Mouse (Mus musculus): ENCODE data around the gene Foxn3.

The Foxn3 gene

DNA sequence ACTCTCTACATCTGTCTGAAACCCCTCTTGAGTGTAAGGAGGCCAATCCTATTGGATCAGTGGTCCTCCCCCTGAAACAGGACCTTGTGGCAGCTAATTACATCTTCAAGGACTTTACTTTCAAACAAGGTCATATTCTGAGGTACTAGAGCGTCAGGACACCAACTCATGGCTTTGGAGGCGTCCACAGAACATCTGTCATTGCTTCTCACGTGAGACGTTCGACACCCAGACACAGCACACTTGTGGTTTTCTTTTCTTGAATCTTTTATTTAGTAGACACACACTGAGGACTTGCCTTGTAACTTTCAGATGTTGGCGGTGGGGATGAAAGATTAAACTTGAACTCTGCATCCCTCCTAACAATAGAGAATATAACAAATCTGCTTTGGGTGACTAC is 265.1 kb downstream of the Foxn3 start:
- DNase-seq (ENCODE audit: low spot score in 2 of 2): no peak

DNA sequence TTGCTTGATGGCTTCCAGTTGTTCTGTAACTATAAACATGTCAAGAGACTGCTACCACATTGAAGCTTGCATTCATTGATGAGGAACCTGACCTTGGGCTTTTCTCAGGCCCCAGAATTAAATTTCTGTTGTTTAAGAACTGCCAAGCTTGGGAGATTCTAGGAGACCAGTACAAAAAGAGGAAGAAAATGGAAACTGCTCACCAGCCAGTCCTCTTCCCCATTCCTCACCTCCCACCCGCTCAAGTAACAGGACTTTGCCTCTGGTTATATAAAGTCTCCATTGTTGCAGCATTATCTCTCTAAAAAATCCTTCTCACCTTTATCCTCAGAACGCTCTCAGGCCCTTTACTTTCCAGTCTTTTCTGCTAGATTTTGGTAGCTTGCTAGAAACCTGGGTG is 265.6 kb downstream of the Foxn3 start:
- DNase-seq (ENCODE audit: low spot score in 2 of 2): no peak

DNA sequence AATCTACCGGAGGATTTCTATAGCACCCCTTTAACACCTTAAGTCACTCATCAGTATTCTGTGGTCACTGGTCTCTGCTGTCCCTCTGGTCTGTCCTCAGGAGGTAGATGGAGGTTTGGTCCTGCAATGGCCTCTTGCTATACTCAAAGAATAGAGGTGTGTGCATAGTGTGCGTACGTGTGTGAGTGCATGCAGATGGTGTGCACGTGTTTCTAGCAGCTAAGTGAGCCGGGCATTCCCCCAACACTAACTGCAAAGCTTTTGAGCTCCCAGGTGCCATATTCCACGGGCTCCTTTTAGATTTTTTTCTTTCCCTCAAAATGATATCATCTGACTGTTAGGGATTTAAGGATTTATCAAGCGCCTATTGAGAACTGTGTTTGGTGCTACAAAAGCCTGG is 269.9 kb downstream of the Foxn3 start:
- no peak for DNase-seq (ENCODE audit: low spot score in 2 of 2)

DNA sequence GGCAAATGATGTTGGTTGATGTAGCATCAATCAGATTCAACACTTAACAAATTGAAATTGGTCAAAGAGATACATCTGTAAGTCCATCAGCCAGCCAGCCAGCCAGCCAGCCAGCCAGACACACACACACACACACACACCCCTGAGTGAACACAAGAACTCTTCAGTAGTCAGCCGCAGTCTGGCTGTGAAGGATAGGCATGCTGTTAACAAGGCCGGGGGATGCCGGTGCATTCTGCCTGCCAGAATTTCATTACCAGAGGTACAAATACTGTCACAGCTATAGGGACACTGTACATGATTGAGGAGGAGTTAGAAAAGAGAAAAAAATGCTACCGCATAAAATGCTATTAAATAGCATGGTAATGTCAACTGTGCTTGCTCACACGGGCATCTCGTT is 271.2 kb downstream of the Foxn3 start:
- no peak for DNase-seq (ENCODE audit: low spot score in 2 of 2)

DNA sequence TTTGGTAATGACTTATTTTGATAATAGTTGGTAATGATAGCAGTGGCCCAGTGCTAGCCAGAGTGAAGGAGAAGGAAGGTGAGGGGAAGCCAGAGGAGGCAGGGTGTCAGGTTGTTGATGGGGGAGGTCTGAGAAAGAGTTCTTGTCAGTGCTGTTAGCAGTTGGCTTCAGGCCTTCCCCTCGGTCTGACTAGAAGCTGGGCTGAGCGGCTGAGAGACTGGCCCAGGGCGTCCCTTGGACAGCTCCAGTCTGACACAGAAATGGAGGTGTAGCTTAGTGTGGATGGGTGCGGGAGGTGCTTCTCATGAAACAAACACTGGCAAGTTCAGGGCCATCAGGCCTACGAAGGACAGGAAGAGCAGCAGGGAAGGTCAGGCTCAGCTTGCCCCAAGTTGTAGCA is 276.3 kb downstream of the Foxn3 start:
- DNase-seq (ENCODE audit: low spot score in 2 of 2): no peak

DNA sequence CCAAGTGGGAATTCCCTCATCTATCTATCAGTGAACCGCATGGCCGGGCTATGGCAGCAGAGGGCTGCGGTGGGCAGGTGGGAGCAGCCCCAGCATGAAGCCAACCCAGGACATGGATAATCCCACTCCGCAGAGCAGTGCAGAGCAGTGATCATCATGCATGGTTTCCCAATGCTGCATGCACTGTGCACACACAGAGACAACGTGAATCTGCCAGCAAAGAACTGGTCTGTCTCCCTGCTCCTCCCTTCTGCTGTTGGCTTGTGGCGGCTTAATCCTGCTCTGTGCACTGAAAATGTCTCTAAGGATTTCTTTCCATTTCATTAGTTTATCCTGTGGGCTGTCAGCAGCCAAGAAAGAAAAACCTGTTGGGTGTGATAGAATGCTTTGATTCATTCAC is 276.7 kb downstream of the Foxn3 start:
- DNase-seq (ENCODE audit: low spot score in 2 of 2): no peak

DNA sequence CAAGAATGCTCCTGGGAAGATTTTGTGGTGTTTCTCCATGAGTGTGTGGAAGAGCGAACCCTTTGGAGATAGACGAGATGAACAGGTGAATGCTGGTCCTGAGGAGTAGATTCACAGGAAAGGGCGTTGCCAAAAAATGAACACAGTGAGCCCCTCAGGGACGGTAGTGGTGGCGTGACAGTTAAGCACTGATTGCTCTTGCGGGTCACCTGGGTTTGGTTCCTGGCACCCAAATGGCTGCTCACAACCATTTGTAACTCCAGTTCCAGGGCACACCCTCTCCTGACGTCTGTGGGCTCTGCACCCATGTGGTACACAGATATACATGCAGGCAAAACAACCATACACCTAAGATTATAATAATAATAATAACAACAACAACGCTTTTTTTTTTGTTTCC is 277.7 kb downstream of the Foxn3 start:
- no peak for DNase-seq (ENCODE audit: low spot score in 2 of 2)

DNA sequence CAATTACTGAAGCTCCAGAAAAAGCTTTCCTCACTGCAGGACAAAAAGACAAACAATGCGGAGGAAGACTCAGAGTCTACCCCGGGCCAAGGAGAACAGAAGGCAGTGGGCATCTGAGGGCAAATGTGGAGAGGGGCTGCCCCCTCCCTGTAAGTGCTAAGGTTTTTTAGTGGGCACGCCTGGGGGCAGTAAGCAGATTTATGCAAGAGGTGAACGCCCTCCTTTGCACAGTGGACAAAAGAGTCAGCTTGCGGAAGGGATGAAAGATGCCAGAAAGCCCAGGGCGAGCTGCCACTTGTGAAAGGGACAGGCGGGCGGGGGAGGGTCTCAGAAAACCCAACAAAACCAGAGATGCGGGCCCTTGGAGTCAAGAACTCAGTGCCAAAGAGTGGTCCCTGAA is 278.2 kb downstream of the Foxn3 start:
- no peak for DNase-seq (ENCODE audit: low spot score in 2 of 2)

DNA sequence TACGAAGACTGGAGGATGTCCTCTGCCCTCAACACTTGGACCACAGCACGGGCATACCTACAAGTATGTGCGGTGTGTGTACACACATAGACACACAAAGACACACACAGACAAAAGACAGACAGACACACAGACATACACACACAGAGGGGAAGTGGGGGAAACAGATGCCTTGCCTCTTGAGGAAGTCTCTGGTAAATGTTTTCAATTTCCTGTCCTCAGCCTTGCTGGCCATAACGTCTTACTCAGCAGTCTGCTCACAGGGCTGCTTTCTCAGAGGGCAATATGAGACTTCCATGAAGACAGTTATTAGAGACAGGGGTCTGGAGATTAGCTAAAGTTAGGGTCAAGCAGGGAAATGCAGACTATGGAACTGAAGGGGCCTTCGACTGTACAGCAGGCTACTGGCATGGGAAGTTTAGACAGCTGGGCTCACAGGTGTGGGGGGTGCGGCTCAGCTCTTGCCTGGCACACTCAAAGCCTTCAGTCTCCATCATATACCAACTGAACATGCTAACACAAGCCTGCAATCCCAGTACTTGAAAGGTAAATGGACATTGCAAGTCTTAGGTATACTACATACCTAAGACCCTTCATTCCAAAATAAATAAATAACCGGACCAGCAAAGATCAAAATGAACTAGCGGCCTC is 278.8 kb downstream of the Foxn3 start:
- DNase-seq (ENCODE audit: low spot score in 2 of 2): no peak

DNA sequence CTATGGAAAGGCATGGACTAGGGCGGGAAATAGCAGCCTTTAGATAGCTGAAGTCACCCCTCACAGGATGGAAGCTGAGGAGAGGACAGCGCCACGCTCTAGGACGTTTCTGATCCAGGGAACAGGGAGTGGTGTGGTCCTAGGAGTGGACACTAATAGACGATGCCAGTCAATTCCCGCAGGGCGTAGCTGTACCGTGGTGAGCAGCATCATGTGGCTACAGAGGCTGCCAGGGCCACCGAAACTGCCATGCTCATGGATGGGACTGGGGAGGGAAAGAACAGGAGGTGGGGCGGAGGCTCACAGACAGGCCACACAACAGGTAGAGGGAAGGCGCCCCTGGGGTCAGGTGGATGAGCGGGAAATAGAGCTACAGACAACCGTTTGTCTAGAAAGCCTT is 282.6 kb downstream of the Foxn3 start:
- no peak for DNase-seq (ENCODE audit: low spot score in 2 of 2)

DNA sequence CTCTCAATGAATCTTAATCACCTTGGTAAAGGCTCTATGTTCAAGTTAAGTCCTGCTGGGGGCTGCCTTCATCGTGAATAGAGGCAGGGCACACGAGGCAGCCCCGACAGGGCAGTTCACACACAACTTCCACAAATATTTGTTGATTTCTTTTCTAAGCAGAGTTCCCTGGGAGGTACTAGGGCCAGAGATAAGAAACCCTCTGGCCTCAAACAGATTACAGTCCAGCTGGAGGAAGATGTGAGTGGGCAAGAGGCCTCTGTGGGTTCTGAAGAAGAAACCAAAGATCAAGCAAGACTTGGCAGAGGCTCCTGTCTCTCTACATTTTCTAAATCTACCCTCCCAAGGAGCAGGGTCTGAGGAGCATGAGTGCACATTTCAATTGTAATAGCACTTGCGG is 283.1 kb downstream of the Foxn3 start:
- DNase-seq (ENCODE audit: low spot score in 2 of 2): no peak

DNA sequence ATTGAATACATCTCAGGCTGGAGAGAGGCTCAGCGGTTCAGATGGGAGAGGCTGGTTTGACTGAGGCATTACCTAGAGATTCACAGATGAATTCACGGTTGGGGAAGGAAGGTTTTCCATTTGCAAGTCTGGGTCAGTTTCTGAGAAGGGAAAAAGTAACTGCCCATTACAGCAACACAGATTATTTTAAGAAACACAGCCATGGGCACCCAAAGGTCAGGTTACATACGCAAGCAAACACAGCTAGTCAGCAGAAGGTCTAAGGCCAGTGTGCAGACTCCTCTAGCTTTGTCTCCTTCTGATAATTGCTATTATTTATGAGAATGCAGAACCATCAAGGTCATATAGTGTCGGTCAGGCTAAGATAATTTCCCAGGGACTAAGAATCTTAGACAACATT is 284.0 kb downstream of the Foxn3 start:
- no peak for DNase-seq (ENCODE audit: low spot score in 2 of 2)

DNA sequence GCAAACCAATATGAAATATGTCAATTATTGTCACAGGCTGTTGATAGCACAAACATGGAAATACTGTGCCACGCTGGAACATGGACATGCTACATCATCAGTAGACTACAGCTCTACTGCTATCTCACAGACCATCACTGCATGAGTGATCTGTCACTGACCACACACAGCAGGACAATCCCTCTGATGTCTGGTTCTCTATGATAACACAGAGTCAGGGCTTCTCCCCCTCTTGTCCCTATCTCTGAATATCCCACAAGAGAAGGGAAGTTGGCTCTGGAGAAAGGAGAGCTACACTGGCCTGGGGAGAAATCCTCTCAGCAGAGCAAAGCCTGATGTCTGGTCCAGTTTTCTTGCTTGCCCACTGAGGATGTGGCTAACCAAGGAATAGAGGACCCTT is 288.8 kb downstream of the Foxn3 start:
- DNase-seq (ENCODE audit: low spot score in 2 of 2): no peak

DNA sequence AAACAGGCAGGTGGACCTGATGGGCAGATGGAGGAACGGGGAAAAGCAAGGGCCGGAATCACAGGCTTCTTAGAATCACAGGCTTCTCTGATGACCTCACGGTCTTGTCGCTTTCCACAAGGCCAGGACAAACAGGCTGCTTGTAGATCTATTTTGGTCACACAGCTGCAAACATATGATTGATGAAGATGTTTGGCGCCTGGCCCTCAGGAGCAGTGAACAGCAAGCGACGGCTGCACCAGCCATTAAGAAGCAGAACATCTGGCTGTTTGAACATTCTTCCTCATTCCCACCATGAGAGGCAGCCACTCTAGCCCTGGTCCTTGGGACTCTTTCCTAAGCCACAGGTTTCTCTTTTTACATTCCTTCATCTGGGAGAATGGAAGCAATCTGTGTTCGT is 294.0 kb downstream of the Foxn3 start:
- DNase-seq (ENCODE audit: low spot score in 2 of 2): no peak

DNA sequence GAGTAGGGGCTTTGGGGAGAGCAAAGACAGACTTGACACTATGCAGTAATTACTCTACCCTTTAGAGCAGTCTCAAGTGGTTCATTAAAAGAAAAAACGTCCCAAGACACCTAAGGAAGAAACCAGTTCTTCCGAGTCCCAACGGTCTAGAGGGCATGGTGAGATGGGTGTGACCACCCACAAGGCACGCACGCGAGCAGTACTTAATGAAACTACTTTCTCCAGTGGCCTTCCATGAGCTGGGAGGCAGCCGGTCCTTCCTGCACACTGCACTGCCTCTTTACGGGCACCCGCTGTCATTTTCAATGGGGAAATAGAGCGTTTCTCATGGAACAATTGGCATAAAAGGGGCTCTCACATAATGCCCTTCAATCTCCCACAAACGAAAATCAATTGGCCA is 294.4 kb downstream of the Foxn3 start:
- DNase-seq (ENCODE audit: low spot score in 2 of 2): no peak

DNA sequence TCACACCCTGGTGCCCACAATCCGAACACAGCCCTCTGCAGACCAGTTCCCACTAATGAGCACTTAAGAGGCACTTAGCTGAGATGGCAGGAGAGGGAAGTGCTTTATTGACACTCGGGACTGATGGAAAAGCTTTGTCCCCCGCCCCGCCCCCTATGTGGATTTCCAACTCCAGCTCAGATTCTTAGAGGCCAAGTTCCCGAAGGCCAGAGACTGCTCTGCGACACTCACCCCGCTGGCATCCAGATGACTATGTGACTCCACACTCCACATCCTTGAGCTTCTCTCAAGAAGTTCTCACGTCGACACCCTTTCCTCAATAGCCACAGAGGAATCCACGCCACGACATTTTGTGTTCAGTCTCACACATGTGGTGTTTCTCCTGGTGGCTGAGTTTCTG is 295.6 kb downstream of the Foxn3 start:
- no peak for DNase-seq (ENCODE audit: low spot score in 2 of 2)

DNA sequence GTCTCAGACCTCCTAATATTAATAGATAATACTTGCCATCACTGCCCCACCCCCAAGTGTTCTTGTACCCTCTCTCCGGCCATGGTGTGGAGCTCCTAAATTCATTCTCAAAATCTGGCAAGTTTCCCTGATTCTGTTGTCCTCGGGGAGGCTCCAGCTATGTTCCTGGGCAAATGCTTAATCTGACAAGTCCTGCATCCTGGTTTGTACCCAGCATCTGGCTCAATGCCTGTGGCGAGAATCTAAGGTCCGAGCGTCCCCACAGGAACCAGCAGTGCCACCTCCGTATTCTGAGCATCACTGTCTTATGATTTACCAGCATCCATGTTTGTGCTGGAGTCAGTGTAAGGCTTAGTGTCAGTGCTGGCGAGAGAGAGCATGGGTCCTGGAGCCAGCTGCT is 296.9 kb downstream of the Foxn3 start:
- DNase-seq (ENCODE audit: low spot score in 2 of 2): no peak

DNA sequence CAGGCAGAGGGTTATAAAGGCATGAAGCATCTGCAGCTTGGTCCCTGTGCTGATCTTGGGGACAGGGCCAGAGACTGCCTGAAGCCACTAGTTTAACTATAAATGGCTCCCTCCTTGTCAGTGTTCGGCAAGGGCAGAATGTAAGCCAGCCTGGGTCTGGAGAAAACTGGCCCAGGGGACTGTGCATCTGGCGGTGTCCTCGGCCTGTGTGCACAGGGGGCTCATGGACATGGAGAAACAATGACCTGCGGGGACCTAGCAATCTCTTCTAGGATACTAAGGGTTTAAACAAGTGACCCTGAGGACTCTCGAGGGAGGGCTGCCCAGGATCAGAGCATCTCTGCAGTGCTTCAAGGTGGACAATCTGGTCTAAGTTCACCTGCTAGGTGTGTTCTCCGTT is 297.6 kb downstream of the Foxn3 start:
- DNase-seq (ENCODE audit: low spot score in 2 of 2): no peak

DNA sequence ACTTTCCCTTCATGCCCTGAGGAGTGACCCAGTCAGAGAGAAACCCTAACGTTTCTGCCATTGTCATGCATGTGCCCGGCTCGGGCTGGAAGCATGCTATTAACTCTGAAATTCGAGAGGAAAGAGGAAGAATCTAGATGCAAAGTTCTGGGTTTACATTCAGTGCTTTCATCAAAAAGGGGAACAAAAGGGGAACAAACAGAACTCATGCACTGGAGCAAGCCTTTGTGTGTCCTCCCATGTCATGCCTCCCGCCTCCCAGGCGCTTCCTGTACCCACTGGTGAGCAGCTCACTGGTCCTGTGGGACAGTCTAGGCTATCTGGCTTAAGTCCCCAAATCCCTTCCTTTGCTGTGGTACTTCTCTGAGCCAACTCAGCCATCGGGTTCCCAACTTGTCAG is 299.0 kb downstream of the Foxn3 start:
- DNase-seq (ENCODE audit: low spot score in 2 of 2): no peak

DNA sequence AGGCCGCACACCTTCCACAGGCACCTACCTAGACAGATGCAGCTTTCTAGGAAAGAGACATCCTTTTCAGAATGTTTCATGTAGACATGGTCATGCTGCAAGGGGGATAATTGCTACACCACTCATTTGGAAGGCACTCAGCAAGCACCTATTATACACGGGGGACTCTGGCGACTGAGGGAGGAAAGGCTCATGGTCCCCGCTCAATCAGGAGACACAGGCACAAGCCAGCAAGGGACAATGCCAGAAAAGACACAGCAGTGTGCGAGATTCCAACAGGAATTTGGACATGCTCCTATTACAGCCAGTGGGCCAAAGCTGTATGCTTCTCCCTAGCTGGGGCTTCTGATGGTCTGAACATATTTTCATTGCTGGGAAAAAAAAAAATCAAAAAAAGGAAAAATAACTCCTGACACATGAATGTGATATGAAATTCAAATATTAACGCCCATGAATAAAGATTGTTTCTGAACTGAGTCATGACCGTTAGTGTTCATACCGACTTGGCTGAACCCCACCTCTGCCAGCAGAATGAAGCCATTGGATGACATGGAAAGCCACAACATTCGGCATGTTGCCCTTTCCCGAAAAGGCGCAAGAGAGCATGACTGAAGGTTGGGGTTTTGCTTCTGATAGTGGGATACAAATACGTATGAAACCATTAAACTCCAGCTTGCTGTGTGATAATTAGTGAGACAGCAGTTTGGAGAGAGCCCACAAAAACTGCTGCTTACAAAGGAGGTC is 299.6 kb downstream of the Foxn3 start:
- DNase-seq (ENCODE audit: low spot score in 2 of 2): no peak

DNA sequence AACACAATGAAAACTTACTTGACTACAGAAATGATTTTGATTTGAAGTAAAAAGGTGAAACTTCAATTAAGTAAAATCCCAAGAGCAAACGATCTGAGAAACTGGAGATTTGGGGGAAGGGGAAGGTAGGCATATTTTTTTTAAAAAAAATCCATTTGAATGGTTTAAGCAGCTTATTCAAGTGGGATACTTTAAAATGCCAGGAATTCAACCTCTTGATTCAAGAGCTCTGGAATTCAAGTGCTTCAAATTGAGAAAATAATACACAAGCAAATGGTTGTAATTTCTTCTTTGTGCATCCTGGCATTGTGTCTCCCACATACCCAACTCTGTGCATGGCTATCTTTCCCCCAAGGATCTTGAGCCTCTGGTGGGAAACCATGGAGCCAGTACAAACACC is 300.5 kb downstream of the Foxn3 start:
- DNase-seq (ENCODE audit: low spot score in 2 of 2): no peak

DNA sequence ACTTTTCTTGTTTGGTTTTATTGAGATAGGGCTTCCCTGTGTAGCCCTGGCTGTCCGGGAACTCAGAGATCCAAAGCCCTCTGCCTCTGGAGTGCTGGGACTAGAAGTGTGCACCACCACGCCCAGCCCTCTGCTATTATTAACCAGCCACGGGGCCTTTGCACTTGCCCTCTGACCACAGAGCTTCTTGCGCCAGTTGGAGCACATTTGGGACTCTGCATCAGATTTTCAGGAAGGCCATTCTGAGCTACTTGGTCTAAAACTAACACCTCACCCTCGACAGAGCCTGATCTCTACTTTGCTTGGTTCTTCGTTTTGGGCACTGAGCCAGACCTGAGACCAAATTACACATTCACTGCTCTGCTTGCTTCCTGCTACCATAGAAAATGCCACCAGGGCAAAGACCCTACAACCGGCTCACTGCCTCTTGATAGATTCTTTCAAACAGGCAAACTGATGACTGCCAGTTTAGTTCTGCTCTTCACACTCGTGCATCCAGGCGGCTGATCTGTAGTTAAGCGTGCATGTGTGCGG is 301.2 kb downstream of the Foxn3 start:
- no peak for DNase-seq (ENCODE audit: low spot score in 2 of 2)

DNA sequence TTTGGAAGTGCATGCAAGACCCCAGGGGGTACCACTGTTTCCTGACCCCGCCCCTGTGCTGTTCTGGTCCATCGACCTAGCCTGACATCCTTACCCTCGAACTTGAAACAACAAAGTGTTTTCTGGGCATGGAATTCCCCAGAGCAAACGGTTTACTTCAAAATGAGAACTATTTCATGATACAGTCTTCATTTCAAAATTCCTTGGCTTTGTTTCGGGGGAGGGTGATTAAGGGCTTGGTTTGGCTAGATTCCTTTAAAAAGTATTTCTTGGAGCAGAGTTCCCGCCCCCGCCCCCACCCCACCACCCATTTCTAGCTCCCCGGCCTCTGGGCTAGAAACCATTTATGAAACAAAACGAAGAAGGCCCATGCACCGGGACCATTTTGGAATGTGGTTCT is 303.2 kb downstream of the Foxn3 start:
- no peak for DNase-seq (ENCODE audit: low spot score in 2 of 2)

DNA sequence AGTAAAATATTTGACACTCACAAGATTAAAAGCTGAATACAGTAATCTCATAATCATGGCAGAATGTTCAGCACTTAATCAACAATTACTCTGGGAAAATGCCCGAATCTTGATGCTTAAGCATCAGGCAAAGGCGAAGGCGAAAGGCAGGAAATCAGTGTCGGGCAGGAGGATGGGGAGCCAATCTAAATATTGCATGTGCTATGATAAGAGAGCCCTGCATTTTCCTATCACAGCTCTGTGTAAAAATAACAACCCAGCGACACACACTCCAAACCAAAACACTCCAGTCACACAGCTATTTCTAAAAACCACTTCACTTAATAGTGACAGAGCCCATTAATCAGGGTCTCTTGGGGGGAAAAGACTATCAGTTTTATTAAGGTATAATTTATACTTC is 305.8 kb downstream of the Foxn3 start:
- no peak for DNase-seq (ENCODE audit: low spot score in 2 of 2)
